Mouse (Mus musculus) MEL (cell line): ENCODE data around the gene Col4a2. TPM values are rescaled to one million over a fixed set of nuclear protein-coding genes. Genes with fewer than 3 reads are reported as not detected.

Experiments used
- DNase-seq: peaks from one replicate; pipeline ENCODE4 v3.0.0; 2011; ENCODE audit warnings: low read depth, low spot score
- H3K27ac ChIP-seq: 2 replicates; pipeline ENCODE4 v1.5.1; 2012; ENCODE audit warnings: low read depth, mild to moderate bottlenecking, control low read depth, low read length, moderate library complexity; ENCODE audit not compliant: control insufficient read depth
- H3K27me3 ChIP-seq, 2 experiments: fragments of 150-350 bp in 1 of 2; sonication (generic) in 1 of 2; 2 replicates each; pipeline ENCODE4 v1.6.1; 2012; ENCODE audit warnings: low read length in 2 of 2, mild to moderate bottlenecking in 2 of 2, improper control_type of control experiment in 1 of 2, moderate library complexity in 1 of 2; ENCODE audit not compliant: insufficient read depth in 2 of 2, control insufficient read depth in 1 of 2
- H3K36me3 ChIP-seq, 2 experiments: 2 replicates each; pipeline ENCODE4 v1.6.1; 2012 to 2014; ENCODE audit warnings: low read length in 2 of 2, improper control_type of control experiment in 1 of 2, inconsistent platforms in 1 of 2, mild to moderate bottlenecking in 1 of 2; ENCODE audit not compliant: insufficient read depth in 2 of 2, control insufficient read depth in 1 of 2
- H3K4me1 ChIP-seq, 2 experiments: fragments of 150-350 bp in 1 of 2; sonication (generic) in 1 of 2; 2 replicates each; pipeline ENCODE4 v1.6.1; 2012; ENCODE audit warnings: low read length in 2 of 2, improper control_type of control experiment in 1 of 2, mild to moderate bottlenecking in 1 of 2; ENCODE audit not compliant: insufficient read depth in 2 of 2, control insufficient read depth in 1 of 2
- H3K4me3 ChIP-seq, 2 experiments: fragments of 150-350 bp in 1 of 2; sonication (generic) in 1 of 2; 2 replicates each; pipeline ENCODE4 v1.5.1; 2012; ENCODE audit warnings: low read depth in 2 of 2, low read length in 2 of 2, mild to moderate bottlenecking in 2 of 2, moderate library complexity in 2 of 2, control low read depth in 1 of 2, improper control_type of control experiment in 1 of 2; ENCODE audit not compliant: control insufficient read depth in 1 of 2, insufficient read depth in 1 of 2
- H3K79me2 ChIP-seq: 2 replicates; pipeline ENCODE4 v1.6.1; 2012; ENCODE audit warnings: mild to moderate bottlenecking, low read length, moderate library complexity; ENCODE audit not compliant: control insufficient read depth, poor library complexity, insufficient read depth
- H3K9ac ChIP-seq: 2 replicates; pipeline ENCODE4 v1.6.1; 2012; ENCODE audit warnings: low read depth, mild to moderate bottlenecking, control low read depth, low read length, moderate library complexity; ENCODE audit not compliant: control insufficient read depth, poor library complexity, severe bottlenecking
- H3K9me3 ChIP-seq: fragments of 150-350 bp; sonication (generic); replicated peaks from 2 replicates; pipeline ENCODE4 v1.6.1; 2012; ENCODE audit warnings: mild to moderate bottlenecking, low read length, improper control_type of control experiment, moderate library complexity; ENCODE audit not compliant: insufficient read depth
- CHD1 ChIP-seq: IDR thresholded peaks from 2 replicates; pipeline ENCODE4 v1.6.1; 2012; ENCODE audit warnings: low read depth, mild to moderate bottlenecking, inconsistent platforms, low read length, improper control_type of control experiment
- CHD2 ChIP-seq: IDR thresholded peaks from 2 replicates; pipeline ENCODE4 v1.6.1; 2011; ENCODE audit warnings: low read length, improper control_type of control experiment
- EP300 ChIP-seq, 2 experiments: IDR thresholded peaks; 2 replicates each; pipeline ENCODE4 v1.6.1; 2011; ENCODE audit warnings: improper control_type of control experiment in 2 of 2, low read length in 2 of 2, low read depth in 1 of 2, mild to moderate bottlenecking in 1 of 2
- ETS1 ChIP-seq: IDR thresholded peaks from 2 replicates; pipeline ENCODE4 v1.6.1; 2012; ENCODE audit warnings: low read depth, mild to moderate bottlenecking, inconsistent platforms, low read length, improper control_type of control experiment, moderate library complexity
- GABPA ChIP-seq: IDR thresholded peaks from 2 replicates; pipeline ENCODE4 v1.6.1; 2012; ENCODE audit warnings: low read depth, mild to moderate bottlenecking, inconsistent platforms, low read length, improper control_type of control experiment, moderate library complexity
- GATA1 ChIP-seq: IDR thresholded peaks from 2 replicates; pipeline ENCODE4 v1.6.1; 2011; ENCODE audit warnings: low read depth, low read length, improper control_type of control experiment
- JUND ChIP-seq: IDR thresholded peaks from 2 replicates; pipeline ENCODE4 v1.6.1; 2011; ENCODE audit warnings: low read depth, mild to moderate bottlenecking, improper control_type of control experiment, low read length
- MAFK ChIP-seq: IDR thresholded peaks from 2 replicates; pipeline ENCODE4 v1.6.1; 2011; ENCODE audit warnings: low read depth, mild to moderate bottlenecking, low read length, improper control_type of control experiment, borderline replicate concordance
- MAZ ChIP-seq: IDR thresholded peaks from 2 replicates; pipeline ENCODE4 v1.6.1; 2012; ENCODE audit warnings: low read depth, mild to moderate bottlenecking, inconsistent platforms, low read length, improper control_type of control experiment
- MXI1 ChIP-seq: IDR thresholded peaks from 2 replicates; pipeline ENCODE4 v1.6.1; 2011; ENCODE audit warnings: mild to moderate bottlenecking, low read depth, low read length, improper control_type of control experiment
- MYB ChIP-seq: IDR thresholded peaks from 2 replicates; pipeline ENCODE4 v1.6.1; 2011; ENCODE audit warnings: mild to moderate bottlenecking, low read depth, low read length, improper control_type of control experiment
- MYC ChIP-seq: IDR thresholded peaks from 2 replicates; pipeline ENCODE4 v1.6.1; 2011; ENCODE audit warnings: low read depth, mild to moderate bottlenecking, low read length, improper control_type of control experiment, moderate library complexity
- NELFE ChIP-seq: IDR thresholded peaks from 2 replicates; pipeline ENCODE4 v1.6.1; 2011; ENCODE audit warnings: low read depth, low read length, improper control_type of control experiment
- NRF1 ChIP-seq: IDR thresholded peaks from 2 replicates; pipeline ENCODE4 v1.6.1; 2014; ENCODE audit warnings: low read depth, mild to moderate bottlenecking, inconsistent platforms, low read length, improper control_type of control experiment, moderate library complexity; ENCODE audit not compliant: poor library complexity, insufficient read depth, severe bottlenecking
- POLR2AphosphoS5 ChIP-seq: IDR thresholded peaks from 2 replicates; pipeline ENCODE4 v1.6.1; 2012; ENCODE audit warnings: low read depth, borderline replicate concordance, mild to moderate bottlenecking, inconsistent platforms, low read length, moderate library complexity, mixed read lengths
- RAD21 ChIP-seq: IDR thresholded peaks from 2 replicates; pipeline ENCODE4 v1.6.1; 2011; ENCODE audit warnings: mild to moderate bottlenecking, low read depth, low read length, improper control_type of control experiment
- RCOR1 ChIP-seq: IDR thresholded peaks from 2 replicates; pipeline ENCODE4 v1.6.1; 2012; ENCODE audit warnings: low read depth, mild to moderate bottlenecking, inconsistent platforms, low read length, improper control_type of control experiment
- TBP ChIP-seq: IDR thresholded peaks from 2 replicates; pipeline ENCODE4 v1.8.0; 2011; ENCODE audit warnings: low read depth, low read length, improper control_type of control experiment
- USF2 ChIP-seq, 2 experiments: IDR thresholded peaks; 2 replicates each; pipeline ENCODE4 v1.6.1; 2011 to 2012; ENCODE audit warnings: improper control_type of control experiment in 2 of 2, low read length in 2 of 2, borderline replicate concordance in 1 of 2, inconsistent platforms in 1 of 2, low read depth in 1 of 2, mild to moderate bottlenecking in 1 of 2; ENCODE audit not compliant: insufficient read depth in 1 of 2
- ZC3H11A ChIP-seq: IDR thresholded peaks from 2 replicates; pipeline ENCODE4 v1.6.1; 2012; ENCODE audit warnings: low read depth, mild to moderate bottlenecking, inconsistent platforms, low read length, improper control_type of control experiment
- ZKSCAN1 ChIP-seq: IDR thresholded peaks from 2 replicates; pipeline ENCODE4 v1.6.1; 2012; ENCODE audit warnings: low read depth, mild to moderate bottlenecking, inconsistent platforms, low read length, improper control_type of control experiment, moderate library complexity
- ZNF384 ChIP-seq: IDR thresholded peaks from 2 replicates; pipeline ENCODE4 v1.6.1; 2012; ENCODE audit warnings: low read depth, mild to moderate bottlenecking, inconsistent platforms, low read length, improper control_type of control experiment
- polyA plus RNA-seq, 2 experiments: library from polyadenylated mRNA; stranded (reverse) in 1 of 2; unstranded in 1 of 2; fragments of >175 nt in 1 of 2; fragments of >200 nt in 1 of 2; gene quantifications; 2 replicates each; pipeline versions ENCODE4 v1.2.1 to v1.2.4; 2012; ENCODE audit warnings: low replicate concordance in 2 of 2, low read depth in 1 of 2; ENCODE audit not compliant: insufficient read length in 2 of 2, insufficient read depth in 1 of 2, missing spikeins in 1 of 2
- total RNA-seq: library from RNA; depleted of rRNA; stranded (reverse); fragments of 300-350 nt; gene quantifications from 2 replicates; pipeline ENCODE4 v1.2.3, GENCODE M21; 2012

The Col4a2 gene
- total and polyA plus RNA-seq, 3 experiments, result 0.04 to 0.81 TPM; not detected in 1

- TF ChIP-seq NELFE, result no peak
Measured at GRCm38 (mm10) chr8:11478807-11479527, 166.4 kb downstream of the Col4a2 start (continued).

GRCm38 (mm10) chr8:11479591-11479990, 167.0 kb downstream of the Col4a2 start:
- no peak overlapping the region for H3K27ac ChIP-seq
- peaks cover 0 to 2% of the 10 kb centered on the region in 2 experiments; a peak in 1 of 4 replicates for H3K36me3 ChIP-seq
- no peaks in the 10 kb centered on the region; a peak in 1 of 4 replicates for H3K27me3 ChIP-seq
- peaks cover 0 to 4% of the 10 kb centered on the region in 2 experiments; a peak in 1 of 4 replicates for H3K4me1 ChIP-seq
- no peak for DNase-seq
- peaks cover 6% of the 10 kb centered on the region for H3K79me2 ChIP-seq
- H3K4me3 ChIP-seq, result no peak overlapping the region
- TF ChIP-seq CHD2 (no peak), ETS1 (no peak), MYC (no peak)
- H3K9me3 ChIP-seq, result no peaks in the 10 kb centered on the region
- no peak overlapping the region for H3K9ac ChIP-seq

- no peak overlapping the region for H3K4me3 ChIP-seq
- peaks cover 0 to 6% of the 10 kb centered on the region in 2 experiments; a peak in 2 of 4 replicates for H3K36me3 ChIP-seq
- no peaks in the 10 kb centered on the region; a peak in 1 of 4 replicates for H3K27me3 ChIP-seq
- H3K79me2 ChIP-seq, result peaks cover under 1% of the 10 kb centered on the region
- no peaks in the 10 kb centered on the region for H3K9me3 ChIP-seq
- no peak for DNase-seq
- TF ChIP-seq EP300 (IDR thresholded peaks at IDR 0.05; ENCODE audit: low read depth in 1 of 2, low read length in 2 of 2), result no peak
- TF ChIP-seq CHD1, result no peak
- TF ChIP-seq POLR2AphosphoS5, result no peak
- TF ChIP-seq MXI1, result no peak
- no peak for TF ChIP-seq ZC3H11A
- TF ChIP-seq RAD21, result no peak
- no peak for TF ChIP-seq TBP
- no peak for TF ChIP-seq MYB
- TF ChIP-seq RCOR1, result no peak
- no peak for TF ChIP-seq GATA1
- no peak for TF ChIP-seq JUND
- TF ChIP-seq ZNF384, result no peak
- no peak for TF ChIP-seq MAFK
- TF ChIP-seq ZKSCAN1, result no peak
- TF ChIP-seq ETS1, result no peak
- TF ChIP-seq MAZ, result no peak
- no peak for TF ChIP-seq NRF1
- no peak for TF ChIP-seq USF2 (IDR thresholded peaks at IDR 0.05; ENCODE audit: borderline replicate concordance in 1 of 2, insufficient read depth in 1 of 2, low read depth in 1 of 2, low read length in 2 of 2)
- no peak for TF ChIP-seq GABPA
- TF ChIP-seq, all 39 proteins: peak for 0
- Histone ChIP-seq H3K27ac (no peak overlapping the region), H3K4me1 (peaks cover 0 to 11% of the 10 kb centered on the region in 2 experiments; a peak in 1 of 4 replicates), H3K9ac (no peak overlapping the region)
Measured at GRCm38 (mm10) chr8:11481876-11482275, 169.3 kb downstream of the Col4a2 start.
